Mouse (Mus musculus) neural tube, embryonic 11.5 days (tissue): ENCODE data around the gene Stab2. TPM values are rescaled to one million over a fixed set of nuclear protein-coding genes. Genes with fewer than 3 reads are reported as not detected.

Experiments
- ATAC-seq: fragments of 200-750 bp; cut with Nextera tagmentation; 2 replicates; pipeline ENCODE4 v1.8.0; 2017; ENCODE audit warnings: moderate number of reproducible peaks, mild to moderate bottlenecking, moderate TSS enrichment, moderate library complexity; ENCODE audit not compliant: insufficient read depth, low FRiP score, low TSS enrichment
- DNase-seq: peaks from one replicate; pipeline ENCODE4 v3.0.0-alpha.2; 2015; ENCODE audit warnings: low spot score
- H3K27ac ChIP-seq: fragments of 300-500 bp; sonication (generic); 2 replicates; pipeline ENCODE4 v1.5.1; 2014; ENCODE audit warnings: low read depth, mild to moderate bottlenecking, low read length
- H3K27me3 ChIP-seq: fragments of 300-500 bp; sonication (generic); 2 replicates; pipeline ENCODE4 v1.6.1; 2014; ENCODE audit warnings: mild to moderate bottlenecking, low read length, mixed read lengths; ENCODE audit not compliant: control insufficient read depth, insufficient read depth
- H3K36me3 ChIP-seq: fragments of 300-500 bp; sonication (generic); 2 replicates; pipeline ENCODE4 v1.6.1; 2014; ENCODE audit warnings: mild to moderate bottlenecking, low read length, moderate library complexity, mixed read lengths; ENCODE audit not compliant: control insufficient read depth, insufficient read depth
- H3K4me1 ChIP-seq: fragments of 300-500 bp; sonication (generic); 2 replicates; pipeline ENCODE4 v1.6.1; 2014; ENCODE audit warnings: low read length, mixed read lengths; ENCODE audit not compliant: control insufficient read depth, insufficient read depth
- H3K4me2 ChIP-seq: fragments of 300-500 bp; sonication (generic); 2 replicates; pipeline ENCODE4 v1.6.1; 2014; ENCODE audit warnings: low read depth, mild to moderate bottlenecking, moderate library complexity
- H3K4me3 ChIP-seq: fragments of 300-500 bp; sonication (generic); 2 replicates; pipeline ENCODE4 v1.5.1; 2014; ENCODE audit warnings: low read depth, low read length
- H3K9ac ChIP-seq: fragments of 300-500 bp; sonication (generic); 2 replicates; pipeline ENCODE4 v1.6.1; 2014; ENCODE audit warnings: mild to moderate bottlenecking, low read length
- H3K9me3 ChIP-seq: fragments of 300-500 bp; sonication (generic); 2 replicates; pipeline ENCODE4 v1.6.1; 2016; ENCODE audit warnings: low read length; ENCODE audit not compliant: control insufficient read depth
- WGBS: fragments of 180-500 bp; shearing (Covaris S2); extraction: QIAGEN DNeasy Blood & Tissue Kit; methylation state at CpG from one replicate; pipeline ENCODE4 v1.1.7; 2014; 5-methylcytosine and 5-hydroxymethylcytosine counted together
- polyA plus RNA-seq: library from polyadenylated mRNA; unstranded; fragments of >200 nt; fragmentation: Nextera tagmentation; extraction: Ambion mirVana; gene quantifications from 2 replicates; pipeline ENCODE4 v1.2.1, GENCODE M21; 2014

The Stab2 gene
- polyA plus RNA-seq, 1 experiment from 2014 or later, result 0.41 TPM

GRCm38 (mm10) chr10:86863429-86863828 lies 144.4 kb downstream of the Stab2 start:
- Histone ChIP-seq H3K4me3 (no peak overlapping the region), H3K36me3 (no peaks in the 10 kb centered on the region), H3K9ac (no peak overlapping the region), H3K9me3 (no peaks in the 10 kb centered on the region), H3K4me2 (no peak overlapping the region), H3K4me1 (no peaks in the 10 kb centered on the region), H3K27me3 (no peaks in the 10 kb centered on the region), H3K27ac (no peak overlapping the region)
- 86% methylated on average over 6 of the region's 6 CpGs for WGBS
- ATAC-seq, result no peak
- no peak for DNase-seq

- DNase-seq (no peak), ATAC-seq (no peak)
- H3K9ac ChIP-seq, result no peak overlapping the region
- no peaks in the 10 kb centered on the region for H3K36me3 ChIP-seq
- H3K4me3 ChIP-seq, result no peak overlapping the region
- no peaks in the 10 kb centered on the region for H3K27me3 ChIP-seq
- H3K4me2 ChIP-seq, result no peak overlapping the region
- WGBS, result 91% methylated on average over 6 of the region's 6 CpGs
- no peak overlapping the region for H3K27ac ChIP-seq
- no peaks in the 10 kb centered on the region for H3K9me3 ChIP-seq
- H3K4me1 ChIP-seq, result no peaks in the 10 kb centered on the region
Measured at GRCm38 (mm10) chr10:86862496-86862895, 145.3 kb downstream of the Stab2 start.

GRCm38 (mm10) chr10:86860396-86860795 lies 147.4 kb downstream of the Stab2 start:
- no peak overlapping the region for H3K4me3 ChIP-seq
- no peak overlapping the region for H3K4me2 ChIP-seq
- no peaks in the 10 kb centered on the region for H3K4me1 ChIP-seq
- no peak overlapping the region for H3K27ac ChIP-seq
- no peak for DNase-seq
- ATAC-seq, result no peak
- WGBS, result 81% methylated on average over 4 of the region's 4 CpGs
- no peaks in the 10 kb centered on the region for H3K27me3 ChIP-seq
- no peak overlapping the region for H3K9ac ChIP-seq
- H3K36me3 ChIP-seq, result no peaks in the 10 kb centered on the region
- no peaks in the 10 kb centered on the region for H3K9me3 ChIP-seq

GRCm38 (mm10) chr10:86853433-86853832 lies 154.4 kb downstream of the Stab2 start:
- DNase-seq (no peak), ATAC-seq (no peak)
- Histone ChIP-seq H3K36me3 (no peaks in the 10 kb centered on the region), H3K9me3 (no peaks in the 10 kb centered on the region), H3K27ac (no peak overlapping the region), H3K9ac (no peak overlapping the region), H3K4me2 (no peak overlapping the region), H3K4me3 (no peak overlapping the region), H3K27me3 (no peaks in the 10 kb centered on the region), H3K4me1 (no peaks in the 10 kb centered on the region)
- 79% methylated on average over 3 of the region's 3 CpGs for WGBS

GRCm38 (mm10) chr10:86852160-86852559 lies 155.7 kb downstream of the Stab2 start:
- no peaks in the 10 kb centered on the region for H3K27me3 ChIP-seq
- H3K36me3 ChIP-seq, result no peaks in the 10 kb centered on the region
- no peak overlapping the region for H3K27ac ChIP-seq
- no peaks in the 10 kb centered on the region for H3K4me1 ChIP-seq
- ATAC-seq (no peak), DNase-seq (no peak)
- H3K9me3 ChIP-seq, result no peaks in the 10 kb centered on the region
- H3K4me2 ChIP-seq, result no peak overlapping the region
- no peak overlapping the region for H3K9ac ChIP-seq
- 79% methylated on average over 6 of the region's 6 CpGs for WGBS
- no peak overlapping the region for H3K4me3 ChIP-seq

GRCm38 (mm10) chr10:86849508-86849907 lies 158.3 kb downstream of the Stab2 start:
- H3K27ac ChIP-seq, result no peak overlapping the region
- no peak overlapping the region for H3K4me2 ChIP-seq
- no peak overlapping the region for H3K9ac ChIP-seq
- ATAC-seq, result no peak
- H3K27me3 ChIP-seq, result no peaks in the 10 kb centered on the region
- no peak overlapping the region for H3K4me3 ChIP-seq
- no peak for DNase-seq
- no peaks in the 10 kb centered on the region for H3K9me3 ChIP-seq
- H3K36me3 ChIP-seq, result no peaks in the 10 kb centered on the region
- H3K4me1 ChIP-seq, result no peaks in the 10 kb centered on the region
- 77% methylated on average over 4 of the region's 4 CpGs for WGBS

- Histone ChIP-seq H3K4me3 (no peak overlapping the region), H3K9me3 (no peaks in the 10 kb centered on the region), H3K4me2 (no peak overlapping the region), H3K4me1 (no peaks in the 10 kb centered on the region), H3K27ac (no peak overlapping the region), H3K9ac (no peak overlapping the region), H3K27me3 (no peaks in the 10 kb centered on the region), H3K36me3 (no peaks in the 10 kb centered on the region)
- no peak for DNase-seq
- WGBS, result 85% methylated on average over 4 of the region's 4 CpGs
- ATAC-seq, result no peak
Measured at GRCm38 (mm10) chr10:86849087-86849486, 158.7 kb downstream of the Stab2 start.

- H3K27me3 ChIP-seq, result no peaks in the 10 kb centered on the region
- no peaks in the 10 kb centered on the region for H3K9me3 ChIP-seq
- ATAC-seq (no peak), DNase-seq (no peak)
- 70% methylated on average over 9 of the region's 9 CpGs for WGBS
- H3K9ac ChIP-seq, result no peak overlapping the region
- H3K36me3 ChIP-seq, result no peaks in the 10 kb centered on the region
- no peak overlapping the region for H3K27ac ChIP-seq
- H3K4me1 ChIP-seq, result no peaks in the 10 kb centered on the region
- no peak overlapping the region for H3K4me2 ChIP-seq
- H3K4me3 ChIP-seq, result no peak overlapping the region
Measured at GRCm38 (mm10) chr10:86846926-86847467, 160.8 kb downstream of the Stab2 start.

GRCm38 (mm10) chr10:86842659-86843058 lies 165.2 kb downstream of the Stab2 start:
- no peak overlapping the region for H3K27ac ChIP-seq
- 85% methylated on average over 5 of the region's 5 CpGs for WGBS
- H3K4me1 ChIP-seq, result no peaks in the 10 kb centered on the region
- no peaks in the 10 kb centered on the region for H3K9me3 ChIP-seq
- H3K4me2 ChIP-seq, result no peak overlapping the region
- H3K9ac ChIP-seq, result no peak overlapping the region
- H3K4me3 ChIP-seq, result no peak overlapping the region
- ATAC-seq, result no peak
- H3K36me3 ChIP-seq, result no peaks in the 10 kb centered on the region
- H3K27me3 ChIP-seq, result no peaks in the 10 kb centered on the region
- no peak for DNase-seq
